Mouse (Mus musculus): ENCODE measurements around the gene Isy1.

Gene Isy1

GRCm38 (mm10) chr6:87799576-87799975, 39.0 kb downstream of the Isy1 start:
- no peak for DNase-seq

- no peak for DNase-seq
These were observed 41.3 kb downstream of the Isy1 start for GRCm38 (mm10) chr6:87797321-87797720.

- no peak for DNase-seq
These were observed 42.2 kb downstream of the Isy1 start for GRCm38 (mm10) chr6:87796251-87796880.

- DNase-seq: no peak
These were observed 43.0 kb downstream of the Isy1 start for GRCm38 (mm10) chr6:87795385-87796150.

GRCm38 (mm10) chr6:87793821-87794510, 44.6 kb downstream of the Isy1 start:
- DNase-seq: no peak

- DNase-seq: no peak
These were observed 46.8 kb downstream of the Isy1 start for GRCm38 (mm10) chr6:87791826-87792225.

GRCm38 (mm10) chr6:87790779-87791480, 47.7 kb downstream of the Isy1 start:
- DNase-seq: peak in 1 of 2 experiments; percentile 47

- no peak for DNase-seq
These were observed 48.8 kb downstream of the Isy1 start for GRCm38 (mm10) chr6:87789791-87790190.

- peak; percentile 62 to 67 for DNase-seq
These were observed 49.6 kb downstream of the Isy1 start for GRCm38 (mm10) chr6:87788896-87789587.

- no peak for DNase-seq
These were observed 50.2 kb downstream of the Isy1 start for GRCm38 (mm10) chr6:87788266-87788895.

GRCm38 (mm10) chr6:87787108-87787890, 51.3 kb downstream of the Isy1 start:
- no peak for DNase-seq

GRCm38 (mm10) chr6:87786621-87787020, 52.0 kb downstream of the Isy1 start:
- DNase-seq: no peak

GRCm38 (mm10) chr6:87784033-87784432, 54.6 kb downstream of the Isy1 start:
- DNase-seq: no peak

GRCm38 (mm10) chr6:87780546-87781301, 57.9 kb downstream of the Isy1 start:
- DNase-seq: no peak

- no peak for DNase-seq
These were observed 59.1 kb downstream of the Isy1 start for GRCm38 (mm10) chr6:87779174-87780165.

- DNase-seq: peak; percentile 20 to 23
These were observed 60.1 kb downstream of the Isy1 start for GRCm38 (mm10) chr6:87778294-87779173.

GRCm38 (mm10) chr6:87777842-87778241, 60.8 kb downstream of the Isy1 start, which contains the start of gene Gp9:
Gp9 (plus strand) TSS chr6:87778072.
- no peak for DNase-seq

GRCm38 (mm10) chr6:87776663-87777062, 61.9 kb downstream of the Isy1 start:
- DNase-seq: no peak
